Mouse (Mus musculus) cerebellum, adult 9-10 months (tissue): Measurements from ENCODE around the gene Arl4d.
A peak's percentile ranks its signal among the peaks of the same experiment; 100 is the strongest.

Experiments
- DNase-seq: peaks from one replicate; pipeline ENCODE4 v3.0.0; 2022

The Arl4d gene

DNA sequence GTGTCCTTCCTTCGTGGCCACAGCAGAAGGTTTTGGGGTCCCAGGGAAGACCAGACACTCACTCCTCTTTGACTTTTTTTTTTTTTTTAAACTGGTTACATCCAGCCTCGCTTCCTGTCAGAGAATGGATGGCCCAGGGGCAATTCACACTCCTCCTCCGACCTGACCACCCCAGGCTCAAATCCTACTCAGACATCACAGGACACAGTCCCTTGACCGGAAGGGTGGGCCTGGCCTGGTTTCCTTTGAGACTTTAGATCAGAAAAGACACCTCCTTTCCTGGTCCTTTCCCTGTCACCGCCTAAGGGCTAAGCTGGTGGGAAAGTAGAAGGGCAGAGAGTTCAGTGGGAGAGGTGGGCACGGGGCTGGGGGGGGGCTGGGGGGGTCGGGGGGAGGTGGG, 14.6 kb downstream of the Arl4d start:
- DNase-seq = no peak

GRCm38 (mm10) chr11:101680634-101681325, 15.4 kb downstream of the Arl4d start:
- DNase-seq = no peak

DNA sequence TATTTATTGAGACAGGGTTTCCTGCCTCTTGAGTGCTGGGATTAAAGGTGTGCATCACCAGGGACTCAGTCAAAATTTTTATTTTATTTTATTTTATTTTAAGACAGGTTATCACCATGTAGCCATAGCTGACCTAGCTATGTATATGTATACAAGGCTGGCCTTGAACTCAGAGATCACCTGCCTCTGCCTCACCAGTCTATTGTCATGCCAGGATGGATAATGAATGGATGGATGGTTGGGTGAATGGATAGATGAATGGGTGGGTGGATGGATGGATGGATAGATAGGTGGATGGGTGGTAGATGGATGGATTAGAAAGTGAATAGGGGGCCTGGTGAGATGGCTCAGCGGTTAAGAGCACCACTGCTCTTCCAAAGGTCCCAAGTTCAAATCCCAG, 16.6 kb downstream of the Arl4d start:
- DNase-seq = no peak

DNA sequence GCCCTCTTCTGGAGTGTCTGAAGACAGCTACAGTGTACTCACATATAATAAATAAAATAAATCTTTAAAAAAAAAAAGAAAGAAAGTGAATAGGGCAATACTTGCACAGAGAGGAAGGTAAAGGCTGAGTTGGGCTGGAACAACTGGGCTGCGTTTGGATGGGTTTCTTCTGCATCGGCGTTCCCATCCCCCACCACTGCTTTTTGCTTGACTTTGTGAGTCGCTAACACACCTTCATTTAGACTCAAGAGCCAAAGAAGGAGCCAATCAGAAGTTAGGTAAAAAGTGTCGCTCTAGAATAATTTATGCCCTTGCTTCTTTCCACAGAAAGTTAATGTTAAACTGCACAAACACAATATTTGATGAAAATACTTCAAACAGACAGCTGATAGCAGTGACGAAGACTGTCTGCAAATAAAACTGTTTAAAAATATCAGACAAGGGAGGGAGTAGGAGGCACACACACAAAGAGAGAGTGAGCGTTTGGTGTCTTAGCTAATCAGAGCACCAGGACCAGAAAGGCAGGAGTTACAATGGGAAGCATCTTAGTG, 17.1 kb downstream of the Arl4d start:
- no peak for DNase-seq

GRCm38 (mm10) chr11:101687351-101688301, 22.3 kb downstream of the Arl4d start:
- no peak for DNase-seq

DNA sequence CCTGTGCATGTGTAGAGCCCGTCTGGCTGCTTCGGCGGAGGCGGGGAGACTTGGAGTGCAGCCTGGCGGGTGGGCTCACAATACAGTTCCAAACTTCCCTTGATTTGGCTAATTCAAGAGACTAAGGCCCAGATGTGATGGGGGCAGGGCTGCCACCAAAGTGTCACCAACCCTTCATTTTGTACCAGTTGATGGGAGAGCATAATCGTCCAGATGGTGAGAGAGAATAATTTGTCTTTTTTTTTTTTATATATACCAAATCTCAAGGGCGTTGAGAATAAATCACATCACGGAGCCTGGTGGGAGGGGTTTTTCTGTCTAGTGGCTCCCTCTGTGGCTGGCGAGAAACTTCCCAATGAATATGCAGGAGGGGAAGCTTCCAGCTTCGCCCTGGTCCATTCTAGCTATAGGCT, 24.4 kb downstream of the Arl4d start:
- no peak for DNase-seq

DNA sequence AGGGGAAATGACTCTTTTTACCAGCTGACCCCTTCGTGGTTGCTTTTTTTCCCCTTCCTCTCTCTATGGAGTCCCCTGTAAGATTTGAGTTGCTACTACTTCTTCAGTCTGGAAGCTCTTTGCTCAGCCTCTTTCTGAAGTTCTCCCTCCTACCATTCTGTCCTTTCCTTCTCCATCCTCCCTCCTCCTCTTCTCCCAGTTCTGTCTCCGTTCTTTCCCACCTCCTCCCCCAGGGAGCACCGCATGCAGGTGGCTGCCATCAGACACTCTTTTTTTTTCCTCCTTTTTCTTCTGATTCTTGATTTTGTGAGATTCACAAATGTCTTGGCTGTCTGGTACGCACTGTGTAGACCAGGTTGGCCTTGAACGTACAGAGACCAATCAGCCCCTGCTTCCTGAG, 25.0 kb downstream of the Arl4d start:
- DNase-seq = no peak

- DNase-seq = no peak
These were observed 30.7 kb downstream of the Arl4d start for GRCm38 (mm10) chr11:101695906-101696661.

DNA sequence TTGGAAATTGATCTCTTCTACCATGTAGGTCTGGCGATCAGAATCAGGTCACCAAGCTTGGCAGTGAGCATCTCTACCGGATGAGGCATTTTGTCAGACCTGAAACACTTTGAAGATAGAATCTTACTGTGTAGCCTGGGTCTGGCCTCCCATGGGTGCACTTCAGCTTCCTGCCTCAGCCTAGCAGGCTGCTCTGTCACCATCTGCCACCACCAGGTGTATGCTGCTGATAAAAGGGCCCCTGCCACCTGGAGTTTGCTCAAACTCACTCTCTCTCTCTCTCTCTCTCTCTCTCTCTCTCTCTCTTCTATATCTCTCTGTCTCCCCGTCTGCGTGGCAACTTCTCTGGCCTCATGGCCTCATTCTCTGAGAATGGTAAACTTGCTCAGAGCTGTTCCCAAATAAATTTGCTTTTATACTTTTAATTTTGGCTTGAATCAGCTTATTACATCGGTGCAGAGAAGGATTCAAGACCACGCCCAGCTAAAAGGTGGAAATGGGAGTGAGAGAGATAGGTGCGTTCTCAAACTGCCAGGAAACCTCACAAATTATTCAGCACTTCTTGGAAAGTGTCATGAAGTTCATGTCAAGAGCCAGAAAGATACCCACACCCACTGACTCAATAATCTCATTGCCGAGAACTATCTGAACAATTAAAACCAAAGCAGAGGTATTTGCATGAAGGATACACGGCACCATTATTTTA, 32.0 kb downstream of the Arl4d start:
- no peak for DNase-seq

DNA sequence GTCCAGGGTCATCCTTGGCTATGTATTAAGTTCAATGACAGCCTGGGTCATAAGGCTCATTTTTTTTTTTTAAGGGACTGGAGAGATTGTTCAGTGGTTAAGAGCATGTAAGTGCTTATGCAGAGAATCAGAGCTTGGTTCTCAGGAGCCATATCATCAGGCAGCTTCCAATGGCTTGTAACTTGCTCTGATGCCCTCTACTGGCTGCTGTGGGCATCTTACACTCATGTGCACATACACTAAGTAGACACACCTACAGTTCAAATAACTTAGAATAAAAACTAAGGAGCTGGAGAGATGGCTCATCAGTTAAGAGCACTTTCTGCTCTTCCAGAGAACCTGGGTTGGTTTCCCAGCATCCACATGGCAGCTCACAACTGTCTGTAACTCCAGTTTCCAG, 32.8 kb downstream of the Arl4d start:
- DNase-seq = no peak

DNA sequence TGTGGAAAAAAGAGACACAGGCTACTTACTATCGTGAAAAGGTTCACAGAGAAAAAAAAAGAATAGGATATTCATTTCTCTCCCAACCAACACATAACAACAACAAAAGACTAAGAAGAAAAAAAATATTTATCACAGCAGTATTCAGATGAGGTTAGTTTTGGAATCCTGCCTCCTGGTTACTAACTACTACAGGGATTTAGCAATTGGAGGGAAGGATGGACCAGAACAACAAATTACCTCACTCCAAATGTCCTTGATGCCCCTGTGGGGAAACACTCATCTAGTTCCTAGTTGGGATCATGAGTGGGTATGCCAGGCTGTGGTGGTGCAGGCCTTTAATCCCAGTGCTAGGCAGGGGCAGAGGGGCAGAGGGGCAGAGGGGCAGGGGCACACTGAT, 34.2 kb downstream of the Arl4d start:
- no peak for DNase-seq

GRCm38 (mm10) chr11:101699991-101700390, 34.6 kb downstream of the Arl4d start:
- DNase-seq = no peak

GRCm38 (mm10) chr11:101700446-101700845, 35.1 kb downstream of the Arl4d start:
- DNase-seq = peak; percentile 35

- no peak for DNase-seq
These were observed 38.7 kb downstream of the Arl4d start for GRCm38 (mm10) chr11:101704081-101704480.

- DNase-seq = no peak
These were observed 41.6 kb downstream of the Arl4d start for GRCm38 (mm10) chr11:101706764-101707448.

GRCm38 (mm10) chr11:101708482-101708881, 43.1 kb downstream of the Arl4d start:
- no peak for DNase-seq

GRCm38 (mm10) chr11:101712811-101713210, 47.5 kb downstream of the Arl4d start:
- no peak for DNase-seq

GRCm38 (mm10) chr11:101714012-101714411, 48.7 kb downstream of the Arl4d start:
- DNase-seq = no peak
